Mouse (Mus musculus): Measurements from ENCODE around the gene Csf2ra.

DNA sequence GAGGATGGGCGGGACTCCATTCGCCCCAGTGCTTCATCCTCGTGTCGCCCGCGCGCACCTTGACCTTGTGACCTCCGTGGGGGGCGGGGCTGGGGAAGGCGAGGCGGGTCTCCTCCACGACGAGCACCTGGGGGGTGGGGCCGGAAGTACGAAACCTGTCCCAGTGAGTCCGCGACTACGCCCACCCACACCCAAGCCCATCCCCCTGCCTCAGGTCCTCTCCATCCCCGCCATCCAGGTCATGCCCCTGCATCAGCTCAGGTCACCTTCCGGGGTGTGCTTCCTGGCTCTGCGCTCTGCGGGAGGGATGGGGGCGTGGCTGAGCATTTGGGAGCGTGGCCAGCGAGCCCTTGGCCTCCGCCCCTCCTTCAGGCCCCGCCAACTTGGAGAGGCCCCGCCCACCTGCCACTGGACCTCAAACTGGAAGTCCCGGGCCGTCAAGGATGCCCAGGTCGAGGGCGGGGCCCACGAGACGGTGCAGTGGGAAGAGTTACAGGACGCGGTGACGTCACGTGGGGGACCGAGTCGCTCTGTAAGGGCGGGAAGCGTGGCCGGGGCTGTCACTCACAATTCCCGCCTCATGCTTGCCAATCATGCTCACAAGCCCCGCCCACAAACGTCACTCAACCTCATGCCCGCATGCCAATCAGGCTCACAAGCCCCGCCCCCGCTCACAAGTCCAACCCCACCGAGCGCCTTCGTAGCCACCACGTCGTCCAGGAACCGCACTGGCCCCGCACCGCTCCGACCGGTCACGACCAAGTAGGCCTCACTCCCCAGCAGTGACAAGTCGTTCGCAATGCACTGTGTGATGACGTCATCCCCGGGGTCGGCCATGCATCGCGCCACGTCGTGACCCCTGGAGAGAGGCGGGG is 2.5 kb downstream of the Csf2ra start:
- no peak for TF ChIP-seq CTCF (IDR thresholded peaks at IDR 0.05; ENCODE audit: insufficient read depth, low read depth, low read length)
- no peak for TF ChIP-seq POLR2A (IDR thresholded peaks at IDR 0.05; ENCODE audit: insufficient read depth, low read depth, low read length)
